Mouse (Mus musculus): ENCODE data around the gene Aox3. TPM values are rescaled to one million over a fixed set of nuclear protein-coding genes. Genes with fewer than 3 reads are reported as not detected.

Aox3 gene
- polyA plus RNA-seq (2015; fragmentation: Nextera tagmentation; extraction: Ambion mirVana) = 0.37 and 0.38 TPM in 2 replicates

DNA sequence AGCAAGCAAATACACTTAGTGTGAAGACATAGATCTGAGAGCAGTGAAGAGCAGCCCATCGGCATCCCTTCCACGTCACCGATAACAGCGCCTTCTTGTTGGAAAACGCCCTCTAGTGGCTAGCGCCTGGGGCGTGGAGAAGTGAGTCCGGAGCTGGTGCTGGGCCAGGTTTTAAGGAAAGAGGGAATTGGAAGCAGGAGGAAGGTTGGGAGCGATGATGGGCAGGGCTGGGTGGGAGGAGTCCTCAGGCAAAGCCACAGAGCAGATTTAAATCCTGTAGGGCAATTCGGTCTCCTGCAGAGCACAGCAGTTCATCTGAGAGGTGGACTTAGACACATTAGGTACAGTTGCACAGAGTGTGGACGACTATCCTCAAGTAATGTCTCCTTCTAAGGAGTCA is at the start of gene Aox3:
TSS of gene Aox3 (plus strand) at position 251 of the 400 bp plus-strand sequence.
- H3K4me1 ChIP-seq (ENCODE audit: control insufficient read depth, insufficient read depth, low read depth, low read length) = no peaks in the 10 kb centered on the region
- no peak within 1 kb of the TSS for H3K27ac ChIP-seq (ENCODE audit: low read depth, low read length)
- WGBS = 13% methylated on average over 11 of the region's 11 CpGs
- H3K4me3 ChIP-seq (ENCODE audit: low read length) = 0 out of 2 replicates have a peak within 1 kb of the TSS, but pooled peaks have one; percentile 7
- ATAC-seq = peak; percentile 88
- H3K4me2 ChIP-seq (ENCODE audit: low read length) = peak within 1 kb of the TSS; percentile 36
- H3K36me3 ChIP-seq (ENCODE audit: control insufficient read depth, insufficient read depth, low read length) = no peaks in the 10 kb centered on the region
- H3K9ac ChIP-seq (ENCODE audit: low read depth, low read length) = no peak within 1 kb of the TSS
- no peaks in the 10 kb centered on the region for H3K27me3 ChIP-seq (replicated peaks; ENCODE audit: control insufficient read depth, insufficient read depth, low read length)
- H3K9me3 ChIP-seq (ENCODE audit: control insufficient read depth, low read length) = no peaks in the 10 kb centered on the region

DNA sequence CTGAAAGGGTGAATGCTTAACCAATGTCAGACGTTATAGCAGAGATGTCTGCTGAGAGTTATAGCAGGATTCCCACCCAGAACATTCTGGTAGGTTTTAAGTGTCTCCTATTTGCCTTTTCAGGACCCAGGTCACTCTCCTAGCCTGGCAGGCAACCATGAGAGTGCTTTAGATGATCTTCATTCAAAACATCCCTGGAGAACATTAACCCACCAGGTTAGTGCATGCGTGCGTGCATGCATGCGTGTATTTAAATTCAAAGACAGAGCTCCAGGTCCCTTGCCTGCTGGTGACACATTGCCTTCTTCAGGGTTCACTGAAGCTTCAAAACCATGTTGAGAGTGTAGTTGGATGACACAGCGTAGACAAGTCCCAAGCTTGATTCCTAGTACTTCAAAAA is 47.8 kb upstream of the Aox3 start:
- Histone ChIP-seq H3K27me3 (replicated peaks; ENCODE audit: control insufficient read depth, insufficient read depth, low read length) (no peaks in the 10 kb centered on the region), H3K36me3 (ENCODE audit: control insufficient read depth, insufficient read depth, low read length) (no peaks in the 10 kb centered on the region), H3K9ac (ENCODE audit: low read depth, low read length) (no peak overlapping the region), H3K4me3 (ENCODE audit: low read length) (no peak overlapping the region), H3K9me3 (ENCODE audit: control insufficient read depth, low read length) (no peaks in the 10 kb centered on the region), H3K4me2 (ENCODE audit: low read length) (no peak overlapping the region), H3K4me1 (ENCODE audit: control insufficient read depth, insufficient read depth, low read depth, low read length) (no peaks in the 10 kb centered on the region), H3K27ac (ENCODE audit: low read depth, low read length) (no peak overlapping the region)
- WGBS = 84% methylated on average over 5 of the region's 5 CpGs
- ATAC-seq = no peak

DNA sequence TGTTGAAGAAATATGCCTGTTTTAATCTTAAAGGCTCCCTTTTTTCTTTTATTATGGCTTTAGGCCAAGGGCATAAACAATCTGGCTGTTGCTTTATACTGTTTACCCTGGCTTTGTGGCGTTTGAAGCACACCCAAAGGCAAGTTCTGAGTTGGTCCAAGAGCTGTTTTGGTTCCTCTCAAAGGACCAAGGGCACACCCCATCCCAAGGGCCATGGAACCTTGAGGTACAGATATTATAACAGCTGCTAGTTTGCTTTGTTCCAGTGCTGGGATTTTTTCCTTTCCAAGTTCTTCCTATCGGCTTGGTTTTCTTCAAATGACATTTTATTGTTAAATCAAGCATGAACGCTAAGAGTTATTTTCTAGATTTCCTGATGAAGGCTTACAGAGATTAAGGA is 47.3 kb upstream of the Aox3 start:
- Histone ChIP-seq H3K9me3 (ENCODE audit: control insufficient read depth, low read length) (no peaks in the 10 kb centered on the region), H3K4me3 (ENCODE audit: low read length) (no peak overlapping the region), H3K4me2 (ENCODE audit: low read length) (no peak overlapping the region), H3K27ac (ENCODE audit: low read depth, low read length) (no peak overlapping the region), H3K36me3 (ENCODE audit: control insufficient read depth, insufficient read depth, low read length) (no peaks in the 10 kb centered on the region), H3K9ac (ENCODE audit: low read depth, low read length) (no peak overlapping the region), H3K4me1 (ENCODE audit: control insufficient read depth, insufficient read depth, low read depth, low read length) (no peaks in the 10 kb centered on the region), H3K27me3 (replicated peaks; ENCODE audit: control insufficient read depth, insufficient read depth, low read length) (no peaks in the 10 kb centered on the region)
- 77% methylated on average over 3 of the region's 3 CpGs for WGBS
- no peak for ATAC-seq

DNA sequence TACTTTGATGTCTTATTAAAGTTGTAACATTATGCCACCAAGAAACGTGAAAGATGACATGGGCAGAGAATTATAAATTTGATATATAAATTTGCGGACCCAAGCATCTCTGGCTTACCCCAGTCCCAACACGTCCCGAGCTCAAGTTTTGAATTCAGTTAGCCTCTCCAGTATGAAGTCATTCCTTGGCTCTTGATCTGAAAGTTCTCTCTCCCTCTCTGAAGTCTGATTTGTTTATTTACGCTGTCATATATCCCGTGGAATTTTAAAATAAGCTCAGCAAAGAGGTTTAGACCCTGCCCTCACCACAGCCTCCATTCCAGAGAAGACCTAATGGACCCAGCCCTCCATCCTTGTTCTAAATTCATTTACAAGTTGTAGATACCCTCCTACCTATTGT is 43.7 kb upstream of the Aox3 start:
- no peaks in the 10 kb centered on the region for H3K27me3 ChIP-seq (replicated peaks; ENCODE audit: control insufficient read depth, insufficient read depth, low read length)
- no peak overlapping the region for H3K4me2 ChIP-seq (ENCODE audit: low read length)
- H3K9me3 ChIP-seq (ENCODE audit: control insufficient read depth, low read length) = no peaks in the 10 kb centered on the region
- no peaks in the 10 kb centered on the region for H3K36me3 ChIP-seq (ENCODE audit: control insufficient read depth, insufficient read depth, low read length)
- no peak for ATAC-seq
- H3K27ac ChIP-seq (ENCODE audit: low read depth, low read length) = no peak overlapping the region
- H3K4me3 ChIP-seq (ENCODE audit: low read length) = no peak overlapping the region
- 91% methylated on average over 6 of the region's 6 CpGs for WGBS
- no peaks in the 10 kb centered on the region for H3K4me1 ChIP-seq (ENCODE audit: control insufficient read depth, insufficient read depth, low read depth, low read length)
- H3K9ac ChIP-seq (ENCODE audit: low read depth, low read length) = no peak overlapping the region

DNA sequence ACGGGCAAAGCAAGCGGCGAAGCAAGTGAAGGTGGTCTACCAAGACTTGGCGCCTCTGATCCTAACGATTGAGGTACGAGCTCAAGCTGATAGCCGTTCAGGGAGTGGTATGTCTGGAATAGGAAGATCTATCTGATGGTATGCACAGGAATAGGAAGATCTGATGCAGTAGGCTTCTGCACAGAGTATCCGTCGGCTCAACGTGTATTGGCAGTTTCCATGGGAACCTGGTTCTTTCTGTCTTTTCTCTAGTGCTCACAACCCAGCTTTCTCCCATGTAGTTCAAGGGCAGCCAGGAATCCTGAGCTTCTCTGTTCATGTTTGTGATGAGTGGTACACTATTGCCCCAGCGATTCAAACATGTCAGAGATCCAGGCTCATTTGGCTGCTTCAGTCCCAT is 42.8 kb upstream of the Aox3 start:
- WGBS = 90% methylated on average over 11 of the region's 11 CpGs
- 0 out of 2 replicates have a peak, but pooled peaks have one; percentile 48 for ATAC-seq
- no peaks in the 10 kb centered on the region for H3K4me1 ChIP-seq (ENCODE audit: control insufficient read depth, insufficient read depth, low read depth, low read length)

GRCm38 (mm10) chr1:58071006-58071405 is 41.9 kb upstream of the Aox3 start:
- Histone ChIP-seq H3K4me3 (ENCODE audit: low read length) (no peak overlapping the region), H3K27ac (ENCODE audit: low read depth, low read length) (no peak overlapping the region), H3K9ac (ENCODE audit: low read depth, low read length) (no peak overlapping the region), H3K27me3 (replicated peaks; ENCODE audit: control insufficient read depth, insufficient read depth, low read length) (no peaks in the 10 kb centered on the region), H3K36me3 (ENCODE audit: control insufficient read depth, insufficient read depth, low read length) (no peaks in the 10 kb centered on the region), H3K4me1 (ENCODE audit: control insufficient read depth, insufficient read depth, low read depth, low read length) (no peaks in the 10 kb centered on the region), H3K4me2 (ENCODE audit: low read length) (no peak overlapping the region), H3K9me3 (ENCODE audit: control insufficient read depth, low read length) (no peaks in the 10 kb centered on the region)
- no peak for ATAC-seq
- 84% methylated on average over 9 of the region's 9 CpGs for WGBS

More for the DNA sequence above, 42.8 kb upstream of the Aox3 start:
- Histone ChIP-seq H3K4me3 (ENCODE audit: low read length) (no peak overlapping the region), H3K36me3 (ENCODE audit: control insufficient read depth, insufficient read depth, low read length) (no peaks in the 10 kb centered on the region), H3K27me3 (replicated peaks; ENCODE audit: control insufficient read depth, insufficient read depth, low read length) (no peaks in the 10 kb centered on the region), H3K9ac (ENCODE audit: low read depth, low read length) (no peak overlapping the region), H3K27ac (ENCODE audit: low read depth, low read length) (no peak overlapping the region), H3K9me3 (ENCODE audit: control insufficient read depth, low read length) (no peaks in the 10 kb centered on the region), H3K4me2 (ENCODE audit: low read length) (no peak overlapping the region)

DNA sequence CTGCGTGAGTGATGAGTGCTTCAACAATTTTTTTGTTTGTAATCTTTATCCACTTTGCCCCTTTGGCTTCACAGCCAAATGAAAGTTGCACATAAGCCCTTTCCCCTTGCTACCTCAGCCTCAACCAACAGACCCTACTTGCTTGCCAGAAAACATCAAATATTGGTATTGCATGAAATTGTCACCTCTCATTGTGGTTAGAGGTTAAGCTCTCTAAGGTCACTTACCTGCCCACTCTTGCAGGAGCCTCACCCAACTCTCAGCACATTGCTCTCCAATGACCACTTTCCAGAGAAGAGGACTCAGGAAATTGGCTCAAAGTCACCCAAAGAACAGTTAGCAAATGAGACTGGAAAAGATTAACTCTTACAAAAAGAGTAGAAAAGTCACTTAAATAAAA is 41.4 kb upstream of the Aox3 start:
- Histone ChIP-seq H3K9me3 (ENCODE audit: control insufficient read depth, low read length) (no peaks in the 10 kb centered on the region), H3K4me1 (ENCODE audit: control insufficient read depth, insufficient read depth, low read depth, low read length) (no peaks in the 10 kb centered on the region), H3K36me3 (ENCODE audit: control insufficient read depth, insufficient read depth, low read length) (no peaks in the 10 kb centered on the region), H3K27ac (ENCODE audit: low read depth, low read length) (no peak overlapping the region), H3K4me2 (ENCODE audit: low read length) (no peak overlapping the region), H3K4me3 (ENCODE audit: low read length) (no peak overlapping the region), H3K27me3 (replicated peaks; ENCODE audit: control insufficient read depth, insufficient read depth, low read length) (no peaks in the 10 kb centered on the region), H3K9ac (ENCODE audit: low read depth, low read length) (no peak overlapping the region)
- 98% methylated on average over 1 of the region's 1 CpGs for WGBS
- ATAC-seq = no peak

DNA sequence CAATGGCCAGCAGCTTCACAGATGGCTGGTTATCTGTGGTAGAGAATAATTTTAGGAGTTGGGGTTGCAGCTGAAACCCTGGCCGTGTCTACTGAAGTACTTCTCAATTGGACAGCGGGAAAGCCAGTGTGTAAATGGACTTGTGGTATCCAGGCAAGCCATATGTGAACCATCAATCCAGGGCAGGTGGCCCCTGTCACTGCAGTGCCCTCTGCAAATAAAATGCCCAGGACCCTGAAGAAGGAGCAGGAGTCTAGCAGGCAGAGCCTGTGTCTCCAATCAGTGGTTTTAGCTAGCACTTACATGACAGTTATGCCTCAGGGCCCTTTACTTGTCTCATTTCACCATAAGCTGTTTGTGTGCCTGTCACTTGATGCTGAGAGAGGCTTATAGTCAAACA is 40.5 kb upstream of the Aox3 start:
- H3K27me3 ChIP-seq (replicated peaks; ENCODE audit: control insufficient read depth, insufficient read depth, low read length) = no peaks in the 10 kb centered on the region
- H3K9ac ChIP-seq (ENCODE audit: low read depth, low read length) = no peak overlapping the region
- no peak overlapping the region for H3K4me3 ChIP-seq (ENCODE audit: low read length)
- no peaks in the 10 kb centered on the region for H3K4me1 ChIP-seq (ENCODE audit: control insufficient read depth, insufficient read depth, low read depth, low read length)
- H3K4me2 ChIP-seq (ENCODE audit: low read length) = no peak overlapping the region
- H3K36me3 ChIP-seq (ENCODE audit: control insufficient read depth, insufficient read depth, low read length) = no peaks in the 10 kb centered on the region
- WGBS = 59% methylated on average over 2 of the region's 2 CpGs
- no peaks in the 10 kb centered on the region for H3K9me3 ChIP-seq (ENCODE audit: control insufficient read depth, low read length)
- no peak overlapping the region for H3K27ac ChIP-seq (ENCODE audit: low read depth, low read length)
- ATAC-seq = 0 out of 2 replicates have a peak, but pooled peaks have one; percentile 30

DNA sequence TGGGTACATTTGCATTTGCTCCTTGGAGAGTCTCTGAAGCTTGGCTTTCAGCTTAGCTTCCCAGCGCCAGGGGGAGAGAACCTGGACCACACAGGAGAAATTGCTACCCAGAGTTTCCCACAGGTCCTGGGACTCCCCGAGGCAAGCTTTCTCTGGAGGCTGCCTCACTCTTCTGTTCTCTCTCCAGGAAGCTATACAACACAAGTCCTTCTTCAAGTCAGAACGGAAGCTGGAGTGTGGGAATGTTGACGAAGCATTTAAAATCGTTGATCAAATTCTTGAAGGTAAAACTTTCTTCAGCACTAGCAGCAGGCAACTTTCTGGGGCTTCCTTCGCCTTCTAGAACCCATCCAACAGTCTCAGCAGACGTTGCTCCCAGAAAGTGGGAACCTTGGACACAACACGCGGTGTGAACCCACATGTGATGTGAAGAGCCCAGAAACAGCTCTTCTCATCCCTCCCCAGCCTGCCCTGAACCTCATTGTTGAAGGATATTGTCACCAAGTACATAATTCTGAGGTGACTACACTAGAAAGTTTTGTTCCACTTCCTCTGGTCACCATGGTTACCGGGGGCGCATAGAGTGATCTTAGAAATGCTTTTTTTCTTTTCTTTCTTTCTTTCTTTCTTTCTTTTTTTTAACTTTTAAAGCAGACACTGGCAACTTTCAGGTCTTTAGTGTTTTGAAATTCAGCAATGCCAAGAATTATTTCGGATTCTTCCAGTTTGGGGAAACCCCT is 39.8 kb upstream of the Aox3 start:
- Histone ChIP-seq H3K27me3 (replicated peaks; ENCODE audit: control insufficient read depth, insufficient read depth, low read length) (no peaks in the 10 kb centered on the region), H3K9me3 (ENCODE audit: control insufficient read depth, low read length) (no peaks in the 10 kb centered on the region)
- WGBS = 79% methylated on average over 12 of the region's 12 CpGs

More for the DNA sequence above, 39.8 kb upstream of the Aox3 start:
- H3K9ac ChIP-seq (ENCODE audit: low read depth, low read length) = no peak overlapping the region
- no peaks in the 10 kb centered on the region for H3K36me3 ChIP-seq (ENCODE audit: control insufficient read depth, insufficient read depth, low read length)
- no peak overlapping the region for H3K4me2 ChIP-seq (ENCODE audit: low read length)
- no peaks in the 10 kb centered on the region for H3K4me1 ChIP-seq (ENCODE audit: control insufficient read depth, insufficient read depth, low read depth, low read length)
- no peak for ATAC-seq
- H3K27ac ChIP-seq (ENCODE audit: low read depth, low read length) = no peak overlapping the region
- no peak overlapping the region for H3K4me3 ChIP-seq (ENCODE audit: low read length)

Data from hindbrain, embryonic 16.5 days (tissue).